Mouse (Mus musculus): ENCODE results near the gene Krt82. TPM values are rescaled to one million over a fixed set of nuclear protein-coding genes. Genes with fewer than 3 reads are reported as not detected.
"Not testable (repeated sequence)": the region's sequence is repeated elsewhere in the genome, so short reads cannot be mapped to it uniquely, and the experiment has no call there.

The Krt82 gene
- polyA plus RNA-seq, 1 experiment from 2014 or later: not detected

- no peak for ATAC-seq (ENCODE audit: low FRiP score, low TSS enrichment)
- Histone ChIP-seq H3K4me2 (ENCODE audit: low read length) (no peak overlapping the region), H3K27me3 (ENCODE audit: control insufficient read depth, insufficient read depth, low read length) (no peaks in the 10 kb centered on the region), H3K4me3 (replicated peaks; ENCODE audit: low read depth, low read length) (no peak overlapping the region), H3K9me3 (ENCODE audit: control insufficient read depth, low read length) (no peaks in the 10 kb centered on the region), H3K4me1 (ENCODE audit: control insufficient read depth, insufficient read depth, low read length) (no peaks in the 10 kb centered on the region), H3K36me3 (ENCODE audit: control insufficient read depth, insufficient read depth, low read length) (no peaks in the 10 kb centered on the region), H3K9ac (replicated peaks; ENCODE audit: low read length) (no peak overlapping the region), H3K27ac (replicated peaks; ENCODE audit: low read depth, low read length) (no peak overlapping the region)
- 67% methylated on average over 9 of the region's 9 CpGs for WGBS
- DNase-seq: no peak
Measured at GRCm38 (mm10) chr15:101536054-101536850, 14.2 kb downstream of the Krt82 start.

GRCm38 (mm10) chr15:101532720-101533119 is 17.7 kb downstream of the Krt82 start, which contains the start of gene Krt84:
TSS of gene Krt84 (minus strand) at chr15:101532820.
- WGBS: 90% methylated on average over 7 of the region's 7 CpGs
- no peaks in the 10 kb centered on the region for H3K27me3 ChIP-seq (ENCODE audit: control insufficient read depth, insufficient read depth, low read length)
- H3K9ac ChIP-seq (replicated peaks; ENCODE audit: low read length): no peak within 1 kb of the TSS
- H3K4me1 ChIP-seq (ENCODE audit: control insufficient read depth, insufficient read depth, low read length): no peaks in the 10 kb centered on the region
- H3K4me3 ChIP-seq (replicated peaks; ENCODE audit: low read depth, low read length): no peak within 1 kb of the TSS
- ATAC-seq (ENCODE audit: low FRiP score, low TSS enrichment) (no peak), DNase-seq (no peak)
- no peak within 1 kb of the TSS for H3K27ac ChIP-seq (replicated peaks; ENCODE audit: low read depth, low read length)
- no peaks in the 10 kb centered on the region for H3K36me3 ChIP-seq (ENCODE audit: control insufficient read depth, insufficient read depth, low read length)
- no peak within 1 kb of the TSS for H3K4me2 ChIP-seq (ENCODE audit: low read length)
- no peaks in the 10 kb centered on the region for H3K9me3 ChIP-seq (ENCODE audit: control insufficient read depth, low read length)

- ATAC-seq (ENCODE audit: low FRiP score, low TSS enrichment): no peak
- 81% methylated on average over 4 of the region's 4 CpGs for WGBS
Measured at GRCm38 (mm10) chr15:101522556-101523232, 27.8 kb downstream of the Krt82 start.

GRCm38 (mm10) chr15:101519792-101520191 is 30.7 kb downstream of the Krt82 start:
- ATAC-seq (ENCODE audit: low FRiP score, low TSS enrichment) (no peak), DNase-seq (peak; percentile 94)
- H3K4me3 ChIP-seq (replicated peaks; ENCODE audit: low read depth, low read length): no peak overlapping the region
- H3K4me1 ChIP-seq (ENCODE audit: control insufficient read depth, insufficient read depth, low read length): no peaks in the 10 kb centered on the region
- H3K9me3 ChIP-seq (ENCODE audit: control insufficient read depth, low read length): no peaks in the 10 kb centered on the region
- WGBS: 19% methylated on average over 2 of the region's 2 CpGs
- H3K4me2 ChIP-seq (ENCODE audit: low read length): no peak overlapping the region
- no peaks in the 10 kb centered on the region for H3K27me3 ChIP-seq (ENCODE audit: control insufficient read depth, insufficient read depth, low read length)
- H3K27ac ChIP-seq (replicated peaks; ENCODE audit: low read depth, low read length): no peak overlapping the region
- H3K36me3 ChIP-seq (ENCODE audit: control insufficient read depth, insufficient read depth, low read length): no peaks in the 10 kb centered on the region
- no peak overlapping the region for H3K9ac ChIP-seq (replicated peaks; ENCODE audit: low read length)

More at GRCm38 (mm10) chr15:101522556-101523232, 27.8 kb downstream of the Krt82 start:
- Histone ChIP-seq H3K27me3 (ENCODE audit: control insufficient read depth, insufficient read depth, low read length) (no peaks in the 10 kb centered on the region), H3K4me2 (ENCODE audit: low read length) (no peak overlapping the region), H3K4me3 (replicated peaks; ENCODE audit: low read depth, low read length) (no peak overlapping the region), H3K27ac (replicated peaks; ENCODE audit: low read depth, low read length) (no peak overlapping the region), H3K4me1 (ENCODE audit: control insufficient read depth, insufficient read depth, low read length) (no peaks in the 10 kb centered on the region), H3K9me3 (ENCODE audit: control insufficient read depth, low read length) (no peaks in the 10 kb centered on the region), H3K9ac (replicated peaks; ENCODE audit: low read length) (no peak overlapping the region), H3K36me3 (ENCODE audit: control insufficient read depth, insufficient read depth, low read length) (no peaks in the 10 kb centered on the region)
- no peak for DNase-seq

GRCm38 (mm10) chr15:101517161-101517560 is 33.3 kb downstream of the Krt82 start, which contains the start of gene Gm49425:
TSS of gene Gm49425 (minus strand) at chr15:101517261.
- H3K27me3 ChIP-seq (ENCODE audit: control insufficient read depth, insufficient read depth, low read length); H3K27ac ChIP-seq (replicated peaks; ENCODE audit: low read depth, low read length); H3K9ac ChIP-seq (replicated peaks; ENCODE audit: low read length); DNase-seq; H3K36me3 ChIP-seq (ENCODE audit: control insufficient read depth, insufficient read depth, low read length); H3K4me3 ChIP-seq (replicated peaks; ENCODE audit: low read depth, low read length); H3K9me3 ChIP-seq (ENCODE audit: control insufficient read depth, low read length); H3K4me2 ChIP-seq (ENCODE audit: low read length); ATAC-seq (ENCODE audit: low FRiP score, low TSS enrichment); H3K4me1 ChIP-seq (ENCODE audit: control insufficient read depth, insufficient read depth, low read length): not testable (repeated sequence)
- WGBS: 85% methylated on average over 2 of the region's 2 CpGs

- no peak for ATAC-seq (ENCODE audit: low FRiP score, low TSS enrichment)
- H3K4me3 ChIP-seq (replicated peaks; ENCODE audit: low read depth, low read length): no peak overlapping the region
- H3K4me2 ChIP-seq (ENCODE audit: low read length): no peak overlapping the region
- no peak for DNase-seq
- H3K9me3 ChIP-seq (ENCODE audit: control insufficient read depth, low read length): no peaks in the 10 kb centered on the region
- H3K27ac ChIP-seq (replicated peaks; ENCODE audit: low read depth, low read length): no peak overlapping the region
- no peaks in the 10 kb centered on the region for H3K27me3 ChIP-seq (ENCODE audit: control insufficient read depth, insufficient read depth, low read length)
- no peak overlapping the region for H3K9ac ChIP-seq (replicated peaks; ENCODE audit: low read length)
- H3K4me1 ChIP-seq (ENCODE audit: control insufficient read depth, insufficient read depth, low read length): no peaks in the 10 kb centered on the region
- H3K36me3 ChIP-seq (ENCODE audit: control insufficient read depth, insufficient read depth, low read length): no peaks in the 10 kb centered on the region
- 85% methylated on average over 9 of the region's 9 CpGs for WGBS
Measured at GRCm38 (mm10) chr15:101508247-101508646, 42.2 kb downstream of the Krt82 start.

- DNase-seq (no peak), ATAC-seq (ENCODE audit: low FRiP score, low TSS enrichment) (no peak)
- no peaks in the 10 kb centered on the region for H3K9me3 ChIP-seq (ENCODE audit: control insufficient read depth, low read length)
- 50% methylated on average over 14 of the region's 14 CpGs for WGBS
- H3K4me1 ChIP-seq (ENCODE audit: control insufficient read depth, insufficient read depth, low read length): no peaks in the 10 kb centered on the region
- no peaks in the 10 kb centered on the region for H3K36me3 ChIP-seq (ENCODE audit: control insufficient read depth, insufficient read depth, low read length)
- H3K9ac ChIP-seq (replicated peaks; ENCODE audit: low read length): no peak overlapping the region
- no peak overlapping the region for H3K4me2 ChIP-seq (ENCODE audit: low read length)
- no peaks in the 10 kb centered on the region for H3K27me3 ChIP-seq (ENCODE audit: control insufficient read depth, insufficient read depth, low read length)
- no peak overlapping the region for H3K27ac ChIP-seq (replicated peaks; ENCODE audit: low read depth, low read length)
- H3K4me3 ChIP-seq (replicated peaks; ENCODE audit: low read depth, low read length): no peak overlapping the region
Measured at GRCm38 (mm10) chr15:101506896-101507758, 43.3 kb downstream of the Krt82 start.

- H3K4me1 ChIP-seq (ENCODE audit: control insufficient read depth, insufficient read depth, low read length): no peaks in the 10 kb centered on the region
- 66% methylated on average over 2 of the region's 2 CpGs for WGBS
- DNase-seq: peak; percentile 17
Measured at GRCm38 (mm10) chr15:101497181-101497580, 53.3 kb downstream of the Krt82 start.

More at GRCm38 (mm10) chr15:101497181-101497580, 53.3 kb downstream of the Krt82 start:
- no peaks in the 10 kb centered on the region for H3K36me3 ChIP-seq (ENCODE audit: control insufficient read depth, insufficient read depth, low read length)
- ATAC-seq (ENCODE audit: low FRiP score, low TSS enrichment): no peak
- no peak overlapping the region for H3K4me2 ChIP-seq (ENCODE audit: low read length)
- H3K27ac ChIP-seq (replicated peaks; ENCODE audit: low read depth, low read length): no peak overlapping the region
- no peak overlapping the region for H3K4me3 ChIP-seq (replicated peaks; ENCODE audit: low read depth, low read length)
- no peak overlapping the region for H3K9ac ChIP-seq (replicated peaks; ENCODE audit: low read length)
- no peaks in the 10 kb centered on the region for H3K27me3 ChIP-seq (ENCODE audit: control insufficient read depth, insufficient read depth, low read length)
- H3K9me3 ChIP-seq (ENCODE audit: control insufficient read depth, low read length): no peaks in the 10 kb centered on the region

Data from midbrain, embryonic 14.5 days (tissue).